Mouse (Mus musculus): ENCODE results near the gene Prph2.

GRCm38 (mm10) chr17:46874133-46874532 is 36.1 kb upstream of the Prph2 start:
- TF ChIP-seq CTCF (IDR thresholded peaks at IDR 0.05; ENCODE audit: borderline replicate concordance, insufficient read depth, low read length) (no peak), POLR2A (IDR thresholded peaks at IDR 0.05; ENCODE audit: low read depth, low read length) (no peak)

Data from embryonic fibroblast, embryonic 13.5 days (primary cell).